Mouse (Mus musculus) cortical plate, adult 2 months (tissue): ENCODE measurements around the gene Vps37b.

ENCODE experiments used
- CTCF ChIP-seq: fragments of 200-500 bp; IDR thresholded peaks from 2 replicates; pipeline ENCODE4 v1.5.1; 2011; ENCODE audit warnings: mild to moderate bottlenecking, control low read depth, low read length; ENCODE audit not compliant: insufficient read depth; ENCODE audit errors: extremely low read depth
- POLR2A ChIP-seq: fragments of 200-500 bp; IDR thresholded peaks from 2 replicates; pipeline ENCODE4 v1.6.1; 2011; ENCODE audit warnings: mild to moderate bottlenecking, low read length, control low read depth; ENCODE audit not compliant: insufficient read depth; ENCODE audit errors: extremely low read depth

DNA sequence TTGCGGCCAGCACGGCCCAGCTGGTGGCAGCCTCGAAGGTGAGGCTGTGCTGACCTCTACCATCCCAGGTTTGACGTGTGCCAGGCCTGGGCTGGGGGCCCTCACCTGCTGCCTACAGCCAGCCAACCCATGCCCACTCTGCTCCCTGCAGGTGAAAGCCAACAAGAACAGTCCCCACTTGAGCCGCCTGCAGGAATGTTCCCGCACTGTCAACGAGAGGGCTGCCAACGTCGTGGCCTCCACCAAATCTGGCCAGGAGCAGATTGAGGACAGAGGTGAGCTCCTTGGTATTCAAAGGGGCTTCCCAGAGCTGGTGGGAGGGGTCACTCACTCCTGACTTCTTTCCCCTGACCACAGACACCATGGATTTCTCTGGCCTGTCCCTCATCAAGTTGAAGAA, 30.8 kb downstream of the Vps37b start:
- TF ChIP-seq POLR2A (no peak), CTCF (no peak)
